Mouse (Mus musculus): ENCODE results near the gene Tas1r2.

- TF ChIP-seq GATA1 (IDR thresholded peaks at IDR 0.05; ENCODE audit: low read length): no peak
- no peak for TF ChIP-seq TAL1 (IDR thresholded peaks at IDR 0.05; ENCODE audit: low read length)
Observed at GRCm38 (mm10) chr4:139703468-139703867, 50.1 kb downstream of the Tas1r2 start.
